Mouse (Mus musculus) hindbrain, embryonic 12.5 days (tissue): Measurements from ENCODE around the gene Mepce. TPM values are rescaled to one million over a fixed set of nuclear protein-coding genes. Genes with fewer than 3 reads are reported as not detected.

Experiments used
- ATAC-seq: fragments of 200-750 bp; cut with Nextera tagmentation; 2 replicates; pipeline ENCODE4 v1.8.0; 2017; ENCODE audit warnings: moderate TSS enrichment; ENCODE audit not compliant: low FRiP score
- H3K27ac ChIP-seq: fragments of 300-500 bp; sonication (generic); 2 replicates; pipeline ENCODE4 v1.5.1; 2016; ENCODE audit warnings: mild to moderate bottlenecking
- H3K27me3 ChIP-seq: fragments of 300-500 bp; sonication (generic); 2 replicates; pipeline ENCODE4 v1.6.1; 2016; ENCODE audit warnings: mild to moderate bottlenecking
- H3K36me3 ChIP-seq: fragments of 300-500 bp; sonication (generic); 2 replicates; pipeline ENCODE4 v1.6.1; 2016; ENCODE audit warnings: mild to moderate bottlenecking
- H3K4me1 ChIP-seq: fragments of 300-500 bp; sonication (generic); 2 replicates; pipeline ENCODE4 v1.6.1; 2016
- H3K4me2 ChIP-seq: fragments of 300-500 bp; sonication (generic); replicated peaks from 2 replicates; pipeline ENCODE4 v1.6.1; 2016; ENCODE audit warnings: mild to moderate bottlenecking
- H3K4me3 ChIP-seq: fragments of 300-500 bp; sonication (generic); 2 replicates; pipeline ENCODE4 v1.5.1; 2016; ENCODE audit warnings: mild to moderate bottlenecking
- H3K9ac ChIP-seq: fragments of 300-500 bp; sonication (generic); 2 replicates; pipeline ENCODE4 v1.6.1; 2016; ENCODE audit warnings: mild to moderate bottlenecking, moderate library complexity
- H3K9me3 ChIP-seq: fragments of 300-500 bp; sonication (generic); replicated peaks from 2 replicates; pipeline ENCODE4 v1.6.1; 2016; ENCODE audit warnings: mild to moderate bottlenecking
- WGBS: fragments of 180-500 bp; shearing (Covaris S2); methylation state at CpG from one replicate; pipeline ENCODE4 v1.1.7; 2016; 5-methylcytosine and 5-hydroxymethylcytosine counted together
- polyA plus RNA-seq: library from polyadenylated mRNA; unstranded; fragments of >200 nt; fragmentation: Nextera tagmentation; extraction: Ambion mirVana; gene quantifications from 2 replicates; pipeline ENCODE4 v1.2.1, GENCODE M21; 2016

The Mepce gene
- polyA plus RNA-seq, 1 experiment from 2014 or later, result 11.0 TPM

GRCm38 (mm10) chr5:137772755-137773154 lies 14.7 kb downstream of the Mepce start:
- H3K27ac ChIP-seq, result no peak overlapping the region
- H3K36me3 ChIP-seq, result no peaks in the 10 kb centered on the region
- ATAC-seq, result no peak
- H3K27me3 ChIP-seq, result no peaks in the 10 kb centered on the region
- H3K4me1 ChIP-seq, result peaks cover 11% of the 10 kb centered on the region; the same call in 1 of the 2 replicates
- H3K9me3 ChIP-seq, result no peaks in the 10 kb centered on the region
- no peak overlapping the region for H3K4me3 ChIP-seq
- no peak overlapping the region for H3K9ac ChIP-seq
- H3K4me2 ChIP-seq, result no peak overlapping the region

GRCm38 (mm10) chr5:137770709-137771108 lies 16.7 kb downstream of the Mepce start:
- no peak for ATAC-seq
- no peak overlapping the region for H3K9ac ChIP-seq

GRCm38 (mm10) chr5:137768475-137768874 lies 19.0 kb downstream of the Mepce start:
- 44% methylated on average over 1 of the region's 1 CpGs for WGBS
- ATAC-seq, result peak; percentile 59

More at GRCm38 (mm10) chr5:137770709-137771108, 16.7 kb downstream of the Mepce start:
- Histone ChIP-seq H3K4me1 (peaks cover 12% of the 10 kb centered on the region; the same call in 1 of the 2 replicates), H3K4me2 (no peak overlapping the region), H3K27me3 (no peaks in the 10 kb centered on the region), H3K36me3 (no peaks in the 10 kb centered on the region), H3K27ac (no peak overlapping the region), H3K9me3 (no peaks in the 10 kb centered on the region), H3K4me3 (no peak overlapping the region)
- WGBS, result 46% methylated on average over 2 of the region's 2 CpGs

GRCm38 (mm10) chr5:137766270-137766669 lies 21.2 kb downstream of the Mepce start:
- no peaks in the 10 kb centered on the region for H3K36me3 ChIP-seq
- WGBS, result 64% methylated on average over 3 of the region's 3 CpGs
- no peak overlapping the region for H3K9ac ChIP-seq
- peaks cover 15% of the 10 kb centered on the region; the same call in 1 of the 2 replicates for H3K4me1 ChIP-seq
- H3K27ac ChIP-seq, result no peak overlapping the region
- H3K9me3 ChIP-seq, result no peaks in the 10 kb centered on the region
- H3K4me3 ChIP-seq, result no peak overlapping the region
- no peak overlapping the region for H3K4me2 ChIP-seq
- no peak for ATAC-seq
- no peaks in the 10 kb centered on the region for H3K27me3 ChIP-seq

More at GRCm38 (mm10) chr5:137768475-137768874, 19.0 kb downstream of the Mepce start:
- H3K4me3 ChIP-seq, result no peak overlapping the region
- H3K4me2 ChIP-seq, result no peak overlapping the region
- no peak overlapping the region for H3K9ac ChIP-seq
- H3K27ac ChIP-seq, result peak overlapping the region; percentile 5; the same call in 1 of the 2 replicates
- H3K4me1 ChIP-seq, result peaks cover 15% of the 10 kb centered on the region; the same call in 1 of the 2 replicates
- H3K36me3 ChIP-seq, result no peaks in the 10 kb centered on the region
- H3K9me3 ChIP-seq, result no peaks in the 10 kb centered on the region
- no peaks in the 10 kb centered on the region for H3K27me3 ChIP-seq

GRCm38 (mm10) chr5:137764609-137765340 lies 22.7 kb downstream of the Mepce start:
- H3K4me1 ChIP-seq, result peaks cover 20% of the 10 kb centered on the region; the same call in 1 of the 2 replicates
- ATAC-seq, result peak; percentile 55; the same call in 1 of the 2 replicates
- 50% methylated on average over 9 of the region's 9 CpGs for WGBS

GRCm38 (mm10) chr5:137759971-137760412 lies 27.5 kb downstream of the Mepce start:
- H3K9ac ChIP-seq, result no peak overlapping the region
- peak overlapping the region; percentile 26; the same call in 1 of the 2 replicates for H3K27ac ChIP-seq
- H3K4me3 ChIP-seq, result no peak overlapping the region
- H3K27me3 ChIP-seq, result no peaks in the 10 kb centered on the region
- ATAC-seq, result peak; percentile 64
- H3K4me2 ChIP-seq, result no peak overlapping the region
- peaks cover 11% of the 10 kb centered on the region; the same call in 1 of the 2 replicates for H3K4me1 ChIP-seq
- peaks cover 25% of the 10 kb centered on the region; the same call in 1 of the 2 replicates for H3K36me3 ChIP-seq
- 34% methylated on average over 4 of the region's 4 CpGs for WGBS
- H3K9me3 ChIP-seq, result no peaks in the 10 kb centered on the region

More at GRCm38 (mm10) chr5:137764609-137765340, 22.7 kb downstream of the Mepce start:
- Histone ChIP-seq H3K27ac (no peak overlapping the region), H3K4me3 (no peak overlapping the region), H3K9ac (no peak overlapping the region), H3K4me2 (no peak overlapping the region), H3K9me3 (no peaks in the 10 kb centered on the region), H3K27me3 (no peaks in the 10 kb centered on the region), H3K36me3 (0 out of 2 replicates have a peak, but pooled peaks cover under 1% of the 10 kb centered on the region)

GRCm38 (mm10) chr5:137758921-137759534 lies 28.4 kb downstream of the Mepce start:
- peaks cover 8% of the 10 kb centered on the region; the same call in 1 of the 2 replicates for H3K4me1 ChIP-seq
- H3K36me3 ChIP-seq, result peaks cover 27% of the 10 kb centered on the region; the same call in 1 of the 2 replicates
- H3K9me3 ChIP-seq, result no peaks in the 10 kb centered on the region
- no peaks in the 10 kb centered on the region for H3K27me3 ChIP-seq
- H3K4me2 ChIP-seq, result no peak overlapping the region
- H3K27ac ChIP-seq, result peak overlapping the region; percentile 30; the same call in 1 of the 2 replicates
- no peak overlapping the region for H3K4me3 ChIP-seq
- 0 out of 2 replicates have a peak overlapping the region, but pooled peaks have one; percentile 23 for H3K9ac ChIP-seq
- ATAC-seq, result no peak
- WGBS, result 86% methylated on average over 19 of the region's 19 CpGs

GRCm38 (mm10) chr5:137757887-137758286 lies 29.6 kb downstream of the Mepce start:
- Histone ChIP-seq H3K27me3 (no peaks in the 10 kb centered on the region), H3K4me3 (no peak overlapping the region), H3K9me3 (no peaks in the 10 kb centered on the region), H3K4me1 (peaks cover 8% of the 10 kb centered on the region; the same call in 1 of the 2 replicates), H3K4me2 (no peak overlapping the region), H3K9ac (no peak overlapping the region), H3K27ac (no peak overlapping the region), H3K36me3 (peaks cover 36% of the 10 kb centered on the region; the same call in 1 of the 2 replicates)
- peak; percentile 33 for ATAC-seq
- 72% methylated on average over 6 of the region's 6 CpGs for WGBS

GRCm38 (mm10) chr5:137756882-137757661 lies 30.4 kb downstream of the Mepce start:
- ATAC-seq, result peak; percentile 52
- 0 out of 2 replicates have a peak overlapping the region, but pooled peaks have one; percentile 38 for H3K9ac ChIP-seq
- H3K4me2 ChIP-seq, result no peak overlapping the region
- H3K27ac ChIP-seq, result no peak overlapping the region
- H3K27me3 ChIP-seq, result no peaks in the 10 kb centered on the region
- WGBS, result 45% methylated on average over 10 of the region's 10 CpGs
- H3K9me3 ChIP-seq, result no peaks in the 10 kb centered on the region
- no peak overlapping the region for H3K4me3 ChIP-seq
- peaks cover 43% of the 10 kb centered on the region for H3K36me3 ChIP-seq
- peaks cover 8% of the 10 kb centered on the region; the same call in 1 of the 2 replicates for H3K4me1 ChIP-seq

- H3K9me3 ChIP-seq, result no peaks in the 10 kb centered on the region
- no peak overlapping the region for H3K27ac ChIP-seq
- H3K4me1 ChIP-seq, result peaks cover 8% of the 10 kb centered on the region; the same call in 1 of the 2 replicates
- no peak for ATAC-seq
- H3K36me3 ChIP-seq, result peaks cover 53% of the 10 kb centered on the region
- no peak overlapping the region for H3K4me3 ChIP-seq
- 87% methylated on average over 3 of the region's 3 CpGs for WGBS
- no peak overlapping the region for H3K4me2 ChIP-seq
- no peak overlapping the region for H3K9ac ChIP-seq
- no peaks in the 10 kb centered on the region for H3K27me3 ChIP-seq
These were observed 31.3 kb downstream of the Mepce start for GRCm38 (mm10) chr5:137756106-137756505.

- no peaks in the 10 kb centered on the region for H3K9me3 ChIP-seq
- H3K27me3 ChIP-seq, result no peaks in the 10 kb centered on the region
- no peak overlapping the region for H3K4me2 ChIP-seq
- 81% methylated on average over 5 of the region's 5 CpGs for WGBS
- no peak overlapping the region for H3K27ac ChIP-seq
- peak overlapping the region; percentile 23; the same call in 1 of the 2 replicates for H3K9ac ChIP-seq
- H3K4me1 ChIP-seq, result peaks cover 8% of the 10 kb centered on the region; the same call in 1 of the 2 replicates
- H3K36me3 ChIP-seq, result peaks cover 58% of the 10 kb centered on the region
- H3K4me3 ChIP-seq, result no peak overlapping the region
- ATAC-seq, result no peak
These were observed 32.0 kb downstream of the Mepce start for GRCm38 (mm10) chr5:137755425-137755824.
